Mouse (Mus musculus) MEL (cell line): Measurements from ENCODE around the gene Plekhh3. TPM values are rescaled to one million over a fixed set of nuclear protein-coding genes. Genes with fewer than 3 reads are reported as not detected.

Source experiments
- DNase-seq: peaks from one replicate; pipeline ENCODE4 v3.0.0; 2011; ENCODE audit warnings: low read depth, low spot score
- H3K27ac ChIP-seq: 2 replicates; pipeline ENCODE4 v1.5.1; 2012; ENCODE audit warnings: low read depth, mild to moderate bottlenecking, control low read depth, low read length, moderate library complexity; ENCODE audit not compliant: control insufficient read depth
- H3K27me3 ChIP-seq, 2 experiments: fragments of 150-350 bp in 1 of 2; sonication (generic) in 1 of 2; 2 replicates each; pipeline ENCODE4 v1.6.1; 2012; ENCODE audit warnings: low read length in 2 of 2, mild to moderate bottlenecking in 2 of 2, improper control_type of control experiment in 1 of 2, moderate library complexity in 1 of 2; ENCODE audit not compliant: insufficient read depth in 2 of 2, control insufficient read depth in 1 of 2
- H3K36me3 ChIP-seq, 2 experiments: 2 replicates each; pipeline ENCODE4 v1.6.1; 2012 to 2014; ENCODE audit warnings: low read length in 2 of 2, improper control_type of control experiment in 1 of 2, inconsistent platforms in 1 of 2, mild to moderate bottlenecking in 1 of 2; ENCODE audit not compliant: insufficient read depth in 2 of 2, control insufficient read depth in 1 of 2
- H3K4me1 ChIP-seq, 2 experiments: fragments of 150-350 bp in 1 of 2; sonication (generic) in 1 of 2; 2 replicates each; pipeline ENCODE4 v1.6.1; 2012; ENCODE audit warnings: low read length in 2 of 2, improper control_type of control experiment in 1 of 2, mild to moderate bottlenecking in 1 of 2; ENCODE audit not compliant: insufficient read depth in 2 of 2, control insufficient read depth in 1 of 2
- H3K4me3 ChIP-seq, 2 experiments: fragments of 150-350 bp in 1 of 2; sonication (generic) in 1 of 2; 2 replicates each; pipeline ENCODE4 v1.5.1; 2012; ENCODE audit warnings: low read depth in 2 of 2, low read length in 2 of 2, mild to moderate bottlenecking in 2 of 2, moderate library complexity in 2 of 2, control low read depth in 1 of 2, improper control_type of control experiment in 1 of 2; ENCODE audit not compliant: control insufficient read depth in 1 of 2, insufficient read depth in 1 of 2
- H3K79me2 ChIP-seq: 2 replicates; pipeline ENCODE4 v1.6.1; 2012; ENCODE audit warnings: mild to moderate bottlenecking, low read length, moderate library complexity; ENCODE audit not compliant: control insufficient read depth, poor library complexity, insufficient read depth
- H3K9ac ChIP-seq: 2 replicates; pipeline ENCODE4 v1.6.1; 2012; ENCODE audit warnings: low read depth, mild to moderate bottlenecking, control low read depth, low read length, moderate library complexity; ENCODE audit not compliant: control insufficient read depth, poor library complexity, severe bottlenecking
- H3K9me3 ChIP-seq: fragments of 150-350 bp; sonication (generic); replicated peaks from 2 replicates; pipeline ENCODE4 v1.6.1; 2012; ENCODE audit warnings: mild to moderate bottlenecking, low read length, improper control_type of control experiment, moderate library complexity; ENCODE audit not compliant: insufficient read depth
- CHD1 ChIP-seq: IDR thresholded peaks from 2 replicates; pipeline ENCODE4 v1.6.1; 2012; ENCODE audit warnings: low read depth, mild to moderate bottlenecking, inconsistent platforms, low read length, improper control_type of control experiment
- E2F4 ChIP-seq: IDR thresholded peaks from 2 replicates; pipeline ENCODE4 v1.6.1; 2011; ENCODE audit warnings: low read depth, low read length, improper control_type of control experiment, borderline replicate concordance
- ELF1 ChIP-seq: IDR thresholded peaks from 2 replicates; pipeline ENCODE4 v1.6.1; 2014; ENCODE audit warnings: low read depth, mild to moderate bottlenecking, inconsistent platforms, low read length, improper control_type of control experiment, moderate library complexity
- EP300 ChIP-seq, 2 experiments: IDR thresholded peaks; 2 replicates each; pipeline ENCODE4 v1.6.1; 2011; ENCODE audit warnings: improper control_type of control experiment in 2 of 2, low read length in 2 of 2, low read depth in 1 of 2, mild to moderate bottlenecking in 1 of 2
- GABPA ChIP-seq: IDR thresholded peaks from 2 replicates; pipeline ENCODE4 v1.6.1; 2012; ENCODE audit warnings: low read depth, mild to moderate bottlenecking, inconsistent platforms, low read length, improper control_type of control experiment, moderate library complexity
- JUND ChIP-seq: IDR thresholded peaks from 2 replicates; pipeline ENCODE4 v1.6.1; 2011; ENCODE audit warnings: low read depth, mild to moderate bottlenecking, improper control_type of control experiment, low read length
- MAFK ChIP-seq: IDR thresholded peaks from 2 replicates; pipeline ENCODE4 v1.6.1; 2011; ENCODE audit warnings: low read depth, mild to moderate bottlenecking, low read length, improper control_type of control experiment, borderline replicate concordance
- MAZ ChIP-seq: IDR thresholded peaks from 2 replicates; pipeline ENCODE4 v1.6.1; 2012; ENCODE audit warnings: low read depth, mild to moderate bottlenecking, inconsistent platforms, low read length, improper control_type of control experiment
- MEF2A ChIP-seq: IDR thresholded peaks from 2 replicates; pipeline ENCODE4 v1.6.1; 2014; ENCODE audit warnings: low read depth, mild to moderate bottlenecking, inconsistent platforms, low read length, improper control_type of control experiment; ENCODE audit not compliant: poor library complexity, insufficient replicate concordance, severe bottlenecking; ENCODE audit errors: extremely low read depth
- MYB ChIP-seq: IDR thresholded peaks from 2 replicates; pipeline ENCODE4 v1.6.1; 2011; ENCODE audit warnings: mild to moderate bottlenecking, low read depth, low read length, improper control_type of control experiment
- MYC ChIP-seq: IDR thresholded peaks from 2 replicates; pipeline ENCODE4 v1.6.1; 2011; ENCODE audit warnings: low read depth, mild to moderate bottlenecking, low read length, improper control_type of control experiment, moderate library complexity
- POLR2A ChIP-seq, 2 experiments: IDR thresholded peaks; 2 replicates each; pipeline ENCODE4 v1.6.1; 2011 to 2012; ENCODE audit warnings: low read length in 2 of 2, mild to moderate bottlenecking in 2 of 2, control low read depth in 1 of 2, improper control_type of control experiment in 1 of 2, low read depth in 1 of 2, moderate library complexity in 1 of 2; ENCODE audit not compliant: control insufficient read depth in 1 of 2, insufficient read depth in 1 of 2, poor library complexity in 1 of 2
- POLR2AphosphoS5 ChIP-seq: IDR thresholded peaks from 2 replicates; pipeline ENCODE4 v1.6.1; 2012; ENCODE audit warnings: low read depth, borderline replicate concordance, mild to moderate bottlenecking, inconsistent platforms, low read length, moderate library complexity, mixed read lengths
- TCF12 ChIP-seq: IDR thresholded peaks from 2 replicates; pipeline ENCODE4 v1.6.1; 2014; ENCODE audit warnings: low read depth, mild to moderate bottlenecking, inconsistent platforms, low read length, improper control_type of control experiment, moderate library complexity
- UBTF ChIP-seq: IDR thresholded peaks from 2 replicates; pipeline ENCODE4 v1.6.1; 2012; ENCODE audit warnings: low read depth, mild to moderate bottlenecking, inconsistent platforms, low read length, improper control_type of control experiment, moderate library complexity, borderline replicate concordance; ENCODE audit not compliant: insufficient read depth
- USF1 ChIP-seq: IDR thresholded peaks from 2 replicates; pipeline ENCODE4 v1.6.1; 2014; ENCODE audit warnings: low read depth, mild to moderate bottlenecking, inconsistent platforms, low read length, improper control_type of control experiment, moderate library complexity
- USF2 ChIP-seq, 2 experiments: IDR thresholded peaks; 2 replicates each; pipeline ENCODE4 v1.6.1; 2011 to 2012; ENCODE audit warnings: improper control_type of control experiment in 2 of 2, low read length in 2 of 2, borderline replicate concordance in 1 of 2, inconsistent platforms in 1 of 2, low read depth in 1 of 2, mild to moderate bottlenecking in 1 of 2; ENCODE audit not compliant: insufficient read depth in 1 of 2
- ZC3H11A ChIP-seq: IDR thresholded peaks from 2 replicates; pipeline ENCODE4 v1.6.1; 2012; ENCODE audit warnings: low read depth, mild to moderate bottlenecking, inconsistent platforms, low read length, improper control_type of control experiment
- ZKSCAN1 ChIP-seq: IDR thresholded peaks from 2 replicates; pipeline ENCODE4 v1.6.1; 2012; ENCODE audit warnings: low read depth, mild to moderate bottlenecking, inconsistent platforms, low read length, improper control_type of control experiment, moderate library complexity
- ZMIZ1 ChIP-seq: IDR thresholded peaks from 2 replicates; pipeline ENCODE4 v1.6.1; 2012; ENCODE audit warnings: low read depth, mild to moderate bottlenecking, inconsistent platforms, low read length, improper control_type of control experiment, moderate library complexity
- polyA plus RNA-seq, 2 experiments: library from polyadenylated mRNA; stranded (reverse) in 1 of 2; unstranded in 1 of 2; fragments of >175 nt in 1 of 2; fragments of >200 nt in 1 of 2; gene quantifications; 2 replicates each; pipeline versions ENCODE4 v1.2.1 to v1.2.4; 2012; ENCODE audit warnings: low replicate concordance in 2 of 2, low read depth in 1 of 2; ENCODE audit not compliant: insufficient read length in 2 of 2, insufficient read depth in 1 of 2, missing spikeins in 1 of 2
- total RNA-seq: library from RNA; depleted of rRNA; stranded (reverse); fragments of 300-350 nt; gene quantifications from 2 replicates; pipeline ENCODE4 v1.2.3, GENCODE M21; 2012

The Plekhh3 gene
- total and polyA plus RNA-seq, 3 experiments: 0.81 to 1.5 TPM; not detected in 1

DNA sequence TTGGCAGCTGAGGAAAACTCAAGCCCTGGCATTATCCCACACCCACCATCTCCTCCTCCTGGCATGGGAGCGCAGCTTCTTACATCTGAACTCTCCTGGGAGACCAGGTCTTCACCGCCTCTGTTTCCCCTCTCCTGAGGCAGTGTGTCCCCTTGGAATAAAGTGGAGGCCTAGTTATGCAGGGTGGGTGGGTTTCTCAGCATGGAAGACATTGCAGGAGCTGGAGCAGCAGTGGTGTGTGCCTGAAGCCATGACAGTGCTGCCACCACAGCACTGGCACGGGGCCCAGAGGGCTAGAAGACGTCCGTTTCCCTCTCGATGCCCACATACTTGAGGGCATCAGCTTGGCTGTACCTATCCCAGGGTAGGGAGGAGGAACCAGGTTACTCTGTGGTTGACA, 21.5 kb upstream of the Plekhh3 start:
- H3K36me3 ChIP-seq: peaks cover 0 to 23% of the 10 kb centered on the region in 2 experiments; a peak in 3 of 4 replicates
- H3K4me1 ChIP-seq: peaks cover 10 to 26% of the 10 kb centered on the region in 2 experiments
- H3K27me3 ChIP-seq: no peaks in the 10 kb centered on the region
- no peak overlapping the region for H3K27ac ChIP-seq
- H3K79me2 ChIP-seq: no peaks in the 10 kb centered on the region
- no peak overlapping the region for H3K9ac ChIP-seq
- TF ChIP-seq POLR2A (IDR thresholded peaks at IDR 0.05; ENCODE audit: control insufficient read depth in 1 of 2, insufficient read depth in 1 of 2, low read depth in 1 of 2, low read length in 2 of 2, poor library complexity in 1 of 2) (no peak), ZC3H11A (no peak), ZMIZ1 (no peak), USF1 (no peak), MEF2A (no peak), MYC (no peak), UBTF (no peak), CHD1 (no peak), MAZ (no peak), ELF1 (no peak), GABPA (no peak), MYB (no peak), JUND (no peak), E2F4 (no peak), MAFK (no peak), EP300 (IDR thresholded peaks at IDR 0.05; ENCODE audit: low read depth in 1 of 2, low read length in 2 of 2) (no peak), ZKSCAN1 (no peak), TCF12 (no peak), POLR2AphosphoS5 (no peak), USF2 (IDR thresholded peaks at IDR 0.05; ENCODE audit: borderline replicate concordance in 1 of 2, insufficient read depth in 1 of 2, low read depth in 1 of 2, low read length in 2 of 2) (no peak)
- no peaks in the 10 kb centered on the region for H3K9me3 ChIP-seq
- DNase-seq: no peak
- no peak overlapping the region for H3K4me3 ChIP-seq

GRCm38 (mm10) chr11:101191919-101192470, 20.8 kb upstream of the Plekhh3 start:
- Histone ChIP-seq H3K27ac (no peak overlapping the region), H3K9me3 (no peaks in the 10 kb centered on the region), H3K9ac (no peak overlapping the region), H3K4me1 (peaks cover 10 to 26% of the 10 kb centered on the region in 2 experiments), H3K4me3 (no peak overlapping the region), H3K27me3 (no peaks in the 10 kb centered on the region), H3K79me2 (no peaks in the 10 kb centered on the region), H3K36me3 (peaks cover 0 to 23% of the 10 kb centered on the region in 2 experiments; a peak in 3 of 4 replicates)
- no peak for DNase-seq
- TF ChIP-seq MYB (no peak), USF2 (IDR thresholded peaks at IDR 0.05; ENCODE audit: borderline replicate concordance in 1 of 2, insufficient read depth in 1 of 2, low read depth in 1 of 2, low read length in 2 of 2) (no peak)
